Mouse (Mus musculus) embryonic facial prominence, embryonic 15.5 days (tissue): ENCODE data around the gene Wdr46. TPM values are rescaled to one million over a fixed set of nuclear protein-coding genes. Genes with fewer than 3 reads are reported as not detected.

Source experiments
- ATAC-seq: fragments of 200-750 bp; cut with Nextera tagmentation; 2 replicates; pipeline ENCODE4 v1.8.0; 2017; ENCODE audit warnings: low read depth, moderate TSS enrichment; ENCODE audit not compliant: insufficient number of reproducible peaks, low FRiP score, low TSS enrichment
- H3K27ac ChIP-seq: fragments of 300-500 bp; sonication (generic); replicated peaks from 2 replicates; pipeline ENCODE4 v1.5.1; 2015; ENCODE audit warnings: mild to moderate bottlenecking, inconsistent platforms
- H3K27me3 ChIP-seq: fragments of 300-500 bp; sonication (generic); 2 replicates; pipeline ENCODE4 v1.6.1; 2015; ENCODE audit warnings: inconsistent platforms
- H3K36me3 ChIP-seq: fragments of 300-500 bp; sonication (generic); 2 replicates; pipeline ENCODE4 v1.6.1; 2015; ENCODE audit warnings: mild to moderate bottlenecking, inconsistent platforms
- H3K4me1 ChIP-seq: fragments of 300-500 bp; sonication (generic); 2 replicates; pipeline ENCODE4 v1.6.1; 2015; ENCODE audit warnings: inconsistent platforms
- H3K4me2 ChIP-seq: fragments of 300-500 bp; sonication (generic); replicated peaks from 2 replicates; pipeline ENCODE4 v1.6.1; 2015; ENCODE audit warnings: mild to moderate bottlenecking, inconsistent platforms
- H3K4me3 ChIP-seq: fragments of 300-500 bp; sonication (generic); replicated peaks from 2 replicates; pipeline ENCODE4 v1.5.1; 2015; ENCODE audit warnings: mild to moderate bottlenecking, inconsistent platforms
- H3K9ac ChIP-seq: fragments of 300-500 bp; sonication (generic); 2 replicates; pipeline ENCODE4 v1.6.1; 2015; ENCODE audit warnings: inconsistent platforms
- H3K9me3 ChIP-seq: fragments of 300-500 bp; sonication (generic); replicated peaks from 2 replicates; pipeline ENCODE4 v1.6.1; 2016; ENCODE audit warnings: inconsistent platforms
- WGBS: fragments of 180-500 bp; shearing (Covaris S2); methylation state at CpG from one replicate; pipeline ENCODE4 v1.1.7; 2015; 5-methylcytosine and 5-hydroxymethylcytosine counted together
- polyA plus RNA-seq: library from polyadenylated mRNA; unstranded; fragments of >200 nt; fragmentation: Nextera tagmentation; extraction: Ambion mirVana; gene quantifications from 2 replicates; pipeline ENCODE4 v1.2.1, GENCODE M21; 2015

The Wdr46 gene
- polyA plus RNA-seq, 1 experiment from 2014 or later = 36.5 TPM

DNA sequence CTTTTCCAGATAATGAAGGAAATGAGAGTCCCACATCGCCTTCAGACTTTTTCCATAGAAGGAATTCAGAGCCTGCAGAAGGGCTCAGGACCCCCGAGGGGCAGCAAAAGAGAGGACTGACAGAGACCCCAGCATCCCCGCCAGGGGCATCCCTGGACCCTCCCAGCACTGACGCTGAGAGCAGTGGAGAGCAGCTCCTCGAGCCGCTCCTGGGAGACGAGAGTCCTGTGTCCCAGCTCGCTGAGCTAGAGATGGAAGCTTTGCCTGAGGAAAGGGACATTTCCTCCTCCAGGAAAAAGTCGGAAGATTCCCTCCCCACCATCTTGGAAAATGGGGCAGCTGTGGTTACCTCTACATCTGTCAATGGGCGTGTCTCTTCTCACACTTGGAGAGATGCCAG, 27.2 kb upstream of the Wdr46 start:
- Histone ChIP-seq H3K9me3 (no peaks in the 10 kb centered on the region), H3K27me3 (no peaks in the 10 kb centered on the region), H3K4me1 (peaks cover 48% of the 10 kb centered on the region), H3K4me3 (no peak overlapping the region), H3K27ac (no peak overlapping the region), H3K4me2 (no peak overlapping the region), H3K9ac (no peak overlapping the region), H3K36me3 (peaks cover 48% of the 10 kb centered on the region)
- ATAC-seq = no peak
- 83% methylated on average over 10 of the region's 10 CpGs for WGBS

DNA sequence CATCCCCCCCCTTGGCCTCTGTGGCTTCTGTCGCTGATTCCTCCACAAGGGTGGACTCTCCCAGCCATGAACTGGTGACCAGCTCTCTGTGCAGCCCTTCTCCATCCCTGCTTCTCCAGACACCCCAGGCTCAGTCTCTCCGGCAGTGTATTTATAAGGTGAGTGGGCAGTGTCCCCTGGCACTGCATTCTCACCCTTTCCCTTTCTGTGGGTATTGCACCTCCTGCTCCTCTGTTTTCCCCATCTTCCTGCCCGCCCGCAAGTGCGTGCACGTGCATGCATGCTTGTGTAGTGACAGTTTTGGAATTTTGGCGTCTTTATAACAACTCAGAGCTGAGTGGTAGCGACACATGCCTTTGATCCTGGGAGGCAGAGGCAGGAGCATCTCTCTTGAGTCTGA, 26.6 kb upstream of the Wdr46 start:
- Histone ChIP-seq H3K9me3 (no peaks in the 10 kb centered on the region), H3K9ac (no peak overlapping the region), H3K4me2 (no peak overlapping the region), H3K36me3 (peaks cover 48% of the 10 kb centered on the region), H3K4me3 (no peak overlapping the region), H3K27ac (no peak overlapping the region), H3K4me1 (peaks cover 50% of the 10 kb centered on the region), H3K27me3 (no peaks in the 10 kb centered on the region)
- no peak for ATAC-seq
- 93% methylated on average over 8 of the region's 8 CpGs for WGBS

DNA sequence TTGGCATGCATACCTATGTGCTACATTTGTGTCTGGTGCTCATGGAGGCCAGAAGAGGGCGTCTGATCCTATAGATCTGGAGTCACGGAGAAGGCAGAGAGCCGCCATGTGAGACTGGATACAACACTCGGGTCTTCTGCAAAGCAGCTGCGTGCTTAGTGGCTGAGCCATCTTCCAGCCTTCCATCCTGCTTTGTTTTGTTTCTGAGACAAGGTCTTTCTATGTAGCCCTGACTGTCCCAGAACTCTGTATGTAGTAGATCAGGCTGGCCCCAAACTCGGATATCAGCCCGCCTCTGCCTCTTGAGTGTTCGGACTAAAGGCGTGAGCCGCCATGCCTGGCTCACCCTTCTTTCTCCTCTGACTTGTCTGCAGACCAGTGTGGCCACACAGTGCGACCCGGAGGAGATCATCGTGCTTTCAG, 25.5 kb upstream of the Wdr46 start:
- Histone ChIP-seq H3K27ac (no peak overlapping the region), H3K9me3 (no peaks in the 10 kb centered on the region), H3K9ac (no peak overlapping the region), H3K36me3 (peaks cover 48% of the 10 kb centered on the region), H3K4me3 (peak overlapping the region; percentile 57; the same call in 1 of the 2 replicates), H3K4me2 (peak overlapping the region; percentile 68; the same call in 1 of the 2 replicates), H3K4me1 (peaks cover 54% of the 10 kb centered on the region), H3K27me3 (no peaks in the 10 kb centered on the region)
- no peak for ATAC-seq
- WGBS = 69% methylated on average over 13 of the region's 13 CpGs

DNA sequence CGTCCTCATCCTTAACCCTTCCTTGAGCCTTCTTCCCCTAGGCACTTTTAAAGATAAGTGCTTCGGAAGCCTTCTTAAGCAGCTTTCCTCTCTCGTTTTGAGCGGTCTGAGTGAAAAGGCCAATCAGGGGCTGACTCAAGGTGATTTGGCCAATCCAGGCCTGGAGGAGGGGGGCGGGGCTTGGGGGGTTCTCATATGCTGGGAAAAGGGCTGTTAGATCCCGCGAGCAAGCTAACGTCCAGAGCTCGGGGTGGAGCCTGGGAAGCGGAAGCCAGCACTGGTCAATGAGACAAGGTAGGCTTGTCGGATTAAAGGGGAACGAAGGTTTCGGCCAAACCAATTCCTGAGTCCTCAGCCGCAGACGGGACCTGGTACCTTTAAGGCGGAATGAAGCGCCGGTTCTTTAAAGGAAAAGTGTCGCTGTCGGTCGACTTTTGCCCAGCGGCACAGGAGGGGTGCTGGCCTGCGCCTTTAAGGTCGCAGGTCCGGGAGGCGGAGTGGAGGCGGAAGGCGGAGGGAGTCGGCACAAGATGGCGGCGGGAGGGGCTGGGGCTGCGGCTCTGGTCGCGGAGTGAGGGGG, 24.7 kb upstream of the Wdr46 start, which contains the start of the genes Tapbp and Zbtb22:
TSS of gene Tapbp (plus strand) at position 229 of the 580 bp plus-strand sequence.
TSS of gene Zbtb22 (plus strand) at position 234 of the 580 bp plus-strand sequence.
- peak; percentile 89 for ATAC-seq
- Histone ChIP-seq H3K4me1 (peaks cover 47% of the 10 kb centered on the region), H3K9ac (peak within 1 kb of the TSS; percentile 35), H3K27ac (peak within 1 kb of the TSS; percentile 78), H3K36me3 (peaks cover 48% of the 10 kb centered on the region), H3K4me2 (peak within 1 kb of the TSS; percentile 68), H3K4me3 (peak within 1 kb of the TSS; percentile 57), H3K9me3 (no peaks in the 10 kb centered on the region), H3K27me3 (no peaks in the 10 kb centered on the region)
- WGBS = under 1% methylated on average over 34 of the region's 34 CpGs

DNA sequence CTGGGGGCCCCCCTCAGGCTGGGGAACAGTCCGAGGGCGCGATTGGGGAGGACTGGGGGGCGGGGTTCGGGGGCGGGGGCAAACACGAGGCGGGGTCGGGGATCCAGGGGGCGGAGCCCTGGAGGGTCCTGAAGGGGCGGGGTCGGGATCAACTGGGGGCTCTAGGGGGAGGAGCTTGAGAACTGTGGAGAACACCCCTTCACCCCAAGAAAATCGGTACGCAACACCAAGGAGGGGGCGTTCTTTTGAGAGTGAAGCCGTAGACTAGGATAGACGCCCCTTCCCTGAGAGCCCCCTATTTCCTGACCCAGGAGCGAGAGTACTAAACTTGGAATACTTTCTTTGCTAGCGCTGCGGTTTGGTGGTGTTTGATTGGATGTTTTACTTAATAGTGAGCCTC, 24.2 kb upstream of the Wdr46 start:
- WGBS = 1% methylated on average over 20 of the region's 20 CpGs
- ATAC-seq = peak; percentile 26
- Histone ChIP-seq H3K9ac (peak overlapping the region; percentile 35), H3K36me3 (peaks cover 43% of the 10 kb centered on the region), H3K4me2 (peak overlapping the region; percentile 68), H3K4me1 (peaks cover 42% of the 10 kb centered on the region), H3K27ac (peak overlapping the region; percentile 78), H3K4me3 (peak overlapping the region; percentile 57), H3K27me3 (no peaks in the 10 kb centered on the region), H3K9me3 (no peaks in the 10 kb centered on the region)

DNA sequence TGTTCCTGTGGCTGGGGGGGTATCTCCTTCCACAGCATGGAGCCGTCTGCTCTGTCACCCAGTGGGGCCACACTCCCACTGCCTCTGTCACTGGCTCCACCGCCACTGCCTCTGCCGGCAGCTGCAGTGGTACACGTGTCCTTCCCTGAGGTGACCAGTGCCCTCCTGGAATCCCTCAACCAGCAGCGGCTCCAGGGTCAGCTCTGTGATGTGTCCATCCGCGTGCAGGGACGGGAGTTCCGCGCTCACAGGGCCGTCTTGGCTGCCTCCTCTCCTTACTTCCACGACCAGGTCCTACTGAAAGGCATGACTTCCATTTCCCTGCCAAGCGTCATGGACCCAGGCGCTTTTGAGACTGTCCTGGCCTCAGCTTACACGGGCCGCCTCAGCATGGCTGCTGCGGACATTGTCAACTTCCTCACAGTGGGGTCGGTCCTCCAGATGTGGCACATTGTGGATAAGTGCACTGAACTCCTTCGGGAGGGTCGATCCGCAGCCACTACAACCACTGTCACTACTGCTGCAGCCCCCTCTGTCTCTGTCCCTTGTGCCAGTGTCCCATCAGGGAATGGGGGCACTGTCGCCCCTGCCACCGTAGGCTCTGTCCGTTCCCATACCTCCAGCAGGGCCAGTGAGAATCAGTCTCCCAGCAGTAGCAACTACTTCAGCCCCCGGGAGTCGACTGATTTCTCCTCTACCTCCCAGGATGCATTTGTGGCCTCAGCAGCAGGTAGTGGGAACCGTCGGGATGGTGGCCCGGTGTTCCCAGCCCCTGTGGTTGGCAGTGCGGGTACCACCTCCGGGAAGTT, 23.4 kb upstream of the Wdr46 start:
- no peaks in the 10 kb centered on the region for H3K27me3 ChIP-seq
- peaks cover 35% of the 10 kb centered on the region for H3K36me3 ChIP-seq
- H3K4me3 ChIP-seq = peak overlapping the region; percentile 57
- no peak for ATAC-seq
- H3K9me3 ChIP-seq = no peaks in the 10 kb centered on the region
- WGBS = 73% methylated on average over 31 of the region's 31 CpGs
- H3K9ac ChIP-seq = peak overlapping the region; percentile 35
- peak overlapping the region; percentile 68 for H3K4me2 ChIP-seq
- peaks cover 34% of the 10 kb centered on the region for H3K4me1 ChIP-seq
- H3K27ac ChIP-seq = no peak overlapping the region

DNA sequence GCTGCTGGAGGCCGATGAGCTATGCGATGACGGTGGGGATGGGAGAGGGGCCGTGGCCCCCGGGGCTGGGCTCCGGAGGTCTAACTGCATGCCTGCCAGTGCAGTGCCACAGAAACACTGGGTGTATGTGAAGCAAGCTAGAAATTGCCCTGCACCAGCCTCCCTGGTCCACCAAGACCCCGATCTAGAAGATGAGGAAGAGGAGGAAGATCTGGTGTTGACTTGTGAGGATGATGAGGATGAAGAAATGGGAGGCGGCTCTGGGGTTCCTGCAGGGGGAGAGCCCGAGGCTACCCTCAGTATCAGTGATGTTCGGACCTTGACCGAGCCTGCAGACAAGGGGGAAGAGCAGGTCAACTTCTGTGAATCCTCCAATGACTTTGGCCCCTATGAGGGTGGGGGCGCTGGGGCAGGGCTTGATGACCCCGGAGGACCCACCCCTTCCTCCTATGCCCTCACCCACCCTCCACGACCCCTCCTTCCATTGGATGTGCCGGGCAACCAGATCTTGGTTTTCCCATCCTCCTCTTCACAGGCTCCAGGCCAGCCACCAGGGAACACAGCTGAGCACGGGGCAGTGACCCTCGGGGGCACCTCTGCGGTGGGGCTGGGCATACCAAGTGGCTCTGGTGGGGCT, 22.7 kb upstream of the Wdr46 start:
- Histone ChIP-seq H3K9me3 (no peaks in the 10 kb centered on the region), H3K27me3 (no peaks in the 10 kb centered on the region), H3K9ac (no peak overlapping the region), H3K36me3 (peaks cover 29% of the 10 kb centered on the region), H3K27ac (no peak overlapping the region), H3K4me1 (peaks cover 34% of the 10 kb centered on the region), H3K4me2 (no peak overlapping the region), H3K4me3 (0 out of 2 replicates have a peak overlapping the region, but pooled peaks have one; percentile 66)
- 80% methylated on average over 18 of the region's 18 CpGs for WGBS
- no peak for ATAC-seq

DNA sequence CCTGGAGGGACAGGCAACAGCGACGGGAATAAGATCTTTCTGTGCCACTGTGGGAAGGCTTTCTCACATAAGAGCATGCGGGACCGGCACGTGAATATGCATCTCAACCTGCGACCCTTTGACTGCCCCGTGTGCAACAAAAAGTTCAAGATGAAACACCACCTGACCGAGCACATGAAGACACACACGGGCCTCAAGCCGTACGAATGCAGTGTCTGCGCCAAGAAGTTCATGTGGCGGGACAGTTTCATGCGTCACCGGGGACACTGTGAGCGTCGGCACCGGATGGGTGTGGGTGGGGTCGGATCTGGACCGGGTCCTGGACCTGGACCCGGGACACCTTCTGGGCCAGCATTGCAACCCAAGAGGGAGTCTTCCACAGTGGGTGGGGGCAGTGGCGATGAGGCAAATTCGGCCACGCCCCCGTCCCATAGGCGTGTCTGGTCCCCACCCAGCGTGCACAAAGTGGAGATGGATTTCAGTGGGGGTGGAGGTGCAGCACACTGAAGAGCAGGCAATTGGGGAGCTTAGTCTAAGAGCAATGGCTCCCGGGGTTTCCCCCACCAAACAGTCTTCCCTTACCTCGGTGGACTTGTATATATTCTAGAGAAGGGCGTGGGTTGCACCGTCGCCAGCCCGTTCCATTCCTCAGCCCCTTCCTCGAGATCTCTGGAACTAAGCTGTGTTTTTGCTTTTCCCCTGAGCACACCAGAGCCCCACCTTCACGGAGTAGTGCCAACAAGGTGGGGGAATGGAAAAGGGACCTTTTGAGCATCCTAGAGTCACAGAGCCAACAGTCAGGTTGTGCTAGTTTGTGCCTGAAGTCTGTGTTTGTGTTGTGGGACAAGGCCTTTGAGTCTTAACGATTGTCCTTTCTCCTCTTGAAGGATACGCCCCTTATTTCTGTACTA, 21.9 kb upstream of the Wdr46 start:
- H3K36me3 ChIP-seq = peaks cover 23% of the 10 kb centered on the region
- no peak for ATAC-seq
- no peak overlapping the region for H3K9ac ChIP-seq
- H3K4me1 ChIP-seq = peaks cover 34% of the 10 kb centered on the region
- no peaks in the 10 kb centered on the region for H3K9me3 ChIP-seq
- peak overlapping the region; percentile 90 for H3K4me2 ChIP-seq
- peak overlapping the region; percentile 76 for H3K27ac ChIP-seq
- H3K27me3 ChIP-seq = no peaks in the 10 kb centered on the region
- H3K4me3 ChIP-seq = peak overlapping the region; percentile 66
- WGBS = 54% methylated on average over 37 of the region's 37 CpGs

DNA sequence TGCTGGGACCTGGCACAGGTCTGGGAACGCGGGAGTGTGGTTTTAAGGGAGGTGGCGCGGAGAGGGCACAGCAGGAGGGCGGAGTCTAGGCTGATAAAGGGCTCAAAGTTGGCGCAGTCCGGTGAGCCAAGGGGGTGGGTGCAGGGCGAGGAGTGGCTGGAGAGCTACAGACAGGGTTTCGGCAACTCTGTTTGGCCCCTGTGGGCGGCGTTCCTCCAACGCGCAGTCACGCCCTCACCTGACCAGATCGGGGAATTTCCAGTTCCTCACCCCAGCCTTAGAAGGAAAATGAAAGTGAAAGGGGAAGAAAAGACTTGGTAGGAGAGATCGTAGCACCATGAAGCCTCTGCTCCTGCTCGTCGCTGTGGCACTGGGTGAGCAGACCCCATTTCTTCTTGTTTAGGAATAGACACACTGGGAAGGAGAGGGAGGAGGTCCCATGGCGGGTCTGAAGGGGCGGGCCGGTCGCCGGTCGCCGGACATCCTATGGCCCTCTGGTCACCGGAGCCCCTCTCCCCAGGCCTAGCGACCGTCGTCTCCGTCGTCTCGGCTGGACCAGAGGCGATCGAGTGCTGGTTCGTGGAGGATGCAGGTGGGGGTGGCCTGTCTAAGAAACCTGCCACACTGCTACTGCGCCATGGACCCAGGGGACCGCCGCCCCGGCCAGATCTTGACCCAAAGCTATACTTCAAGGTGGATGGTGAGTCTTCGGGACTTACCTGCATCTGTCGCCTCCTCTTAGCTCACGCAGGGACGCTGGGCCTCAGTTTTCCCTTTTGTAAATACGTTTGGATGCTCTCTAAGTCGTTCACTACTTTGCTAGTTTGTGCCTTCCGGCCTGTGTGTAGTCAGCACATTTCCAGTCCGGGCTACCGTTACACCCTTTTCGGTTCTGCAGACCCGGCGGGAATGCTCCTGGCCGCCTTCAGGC, 20.8 kb upstream of the Wdr46 start:
- H3K4me3 ChIP-seq = peak overlapping the region; percentile 66
- no peaks in the 10 kb centered on the region for H3K27me3 ChIP-seq
- no peaks in the 10 kb centered on the region for H3K9me3 ChIP-seq
- H3K27ac ChIP-seq = peak overlapping the region; percentile 76
- ATAC-seq = no peak
- peak overlapping the region; percentile 39 for H3K9ac ChIP-seq
- H3K36me3 ChIP-seq = peaks cover 15% of the 10 kb centered on the region; the same call in 1 of the 2 replicates
- peaks cover 33% of the 10 kb centered on the region for H3K4me1 ChIP-seq
- under 1% methylated on average over 52 of the region's 52 CpGs for WGBS
- peak overlapping the region; percentile 90 for H3K4me2 ChIP-seq
